Mouse (Mus musculus) brain, embryonic 14.5 days (tissue): ENCODE data around the gene Mark2.

Experiments used
- CTCF ChIP-seq: fragments of 200-500 bp; IDR thresholded peaks from 2 replicates; pipeline ENCODE4 v1.5.1; 2012; ENCODE audit warnings: inconsistent platforms, mild to moderate bottlenecking, moderate library complexity, borderline replicate concordance; ENCODE audit not compliant: insufficient read depth, insufficient read length; ENCODE audit errors: extremely low read depth
- POLR2A ChIP-seq: fragments of 200-500 bp; IDR thresholded peaks from 2 replicates; pipeline ENCODE4 v1.6.1; 2012; ENCODE audit warnings: mild to moderate bottlenecking, inconsistent platforms, borderline replicate concordance; ENCODE audit not compliant: poor library complexity, insufficient read depth, insufficient read length, severe bottlenecking; ENCODE audit errors: extremely low read depth

DNA sequence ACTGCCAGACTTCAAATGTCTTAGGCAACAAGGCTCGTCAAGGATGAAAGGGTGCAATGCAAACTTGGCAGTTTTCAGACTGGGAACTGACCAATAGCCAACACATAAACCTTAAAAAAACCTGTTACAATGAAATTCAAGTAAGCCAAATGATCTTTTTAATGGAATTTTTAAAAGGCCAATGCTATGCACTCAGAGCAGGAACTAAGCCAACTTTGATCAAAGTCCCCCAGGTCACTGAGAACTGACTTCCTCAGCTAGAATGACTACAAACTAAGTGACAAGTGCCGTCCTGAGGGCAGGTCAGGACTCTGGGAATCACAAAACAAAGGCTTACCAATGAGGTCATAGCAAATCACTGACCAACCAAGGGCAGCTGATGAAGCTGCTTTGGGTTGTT is 21.5 kb downstream of the Mark2 start:
- TF ChIP-seq CTCF (no peak), POLR2A (no peak)
